Mouse (Mus musculus) cortical plate, adult 2 months (tissue): ENCODE measurements at regions not wholly inside any gene's neighbourhood (a gene's known extent, or its start where the extent isn't known, plus 50 kb on each side); places are given as distances from the start of the nearest gene placed in this dataset.

Source experiments
- CTCF ChIP-seq: fragments of 200-500 bp; IDR thresholded peaks from 2 replicates; pipeline ENCODE4 v1.5.1; 2011; ENCODE audit warnings: mild to moderate bottlenecking, control low read depth, low read length; ENCODE audit not compliant: insufficient read depth; ENCODE audit errors: extremely low read depth
- POLR2A ChIP-seq: fragments of 200-500 bp; IDR thresholded peaks from 2 replicates; pipeline ENCODE4 v1.6.1; 2011; ENCODE audit warnings: mild to moderate bottlenecking, low read length, control low read depth; ENCODE audit not compliant: insufficient read depth; ENCODE audit errors: extremely low read depth

- TF ChIP-seq POLR2A, result no peak
- TF ChIP-seq CTCF, result no peak
Measured at GRCm38 (mm10) chr5:105975275-105976011, 99.1 kb downstream of the Zfp326 start.
